Mouse (Mus musculus) embryonic facial prominence, embryonic 12.5 days (tissue): Measurements from ENCODE around the gene Pomc. TPM values are rescaled to one million over a fixed set of nuclear protein-coding genes. Genes with fewer than 3 reads are reported as not detected.
A peak's percentile ranks its signal among the peaks of the same experiment; 100 is the strongest.

ENCODE experiments used
- ATAC-seq: fragments of 200-750 bp; cut with Nextera tagmentation; 2 replicates; pipeline ENCODE4 v1.8.0; 2017; ENCODE audit not compliant: insufficient number of reproducible peaks, insufficient read depth, low FRiP score, low TSS enrichment
- H3K27ac ChIP-seq: fragments of 300-500 bp; sonication (generic); 2 replicates; pipeline ENCODE4 v1.5.1; 2016; ENCODE audit warnings: mild to moderate bottlenecking
- H3K27me3 ChIP-seq: fragments of 300-500 bp; sonication (generic); 2 replicates; pipeline ENCODE4 v1.6.1; 2016; ENCODE audit warnings: mild to moderate bottlenecking, moderate library complexity
- H3K36me3 ChIP-seq: fragments of 300-500 bp; sonication (generic); 2 replicates; pipeline ENCODE4 v1.6.1; 2016; ENCODE audit warnings: mild to moderate bottlenecking
- H3K4me1 ChIP-seq: fragments of 300-500 bp; sonication (generic); 2 replicates; pipeline ENCODE4 v1.6.1; 2016
- H3K4me2 ChIP-seq: fragments of 300-500 bp; sonication (generic); replicated peaks from 2 replicates; pipeline ENCODE4 v1.6.1; 2016; ENCODE audit warnings: mild to moderate bottlenecking, moderate library complexity
- H3K4me3 ChIP-seq: fragments of 300-500 bp; sonication (generic); 2 replicates; pipeline ENCODE4 v1.5.1; 2016; ENCODE audit warnings: mild to moderate bottlenecking
- H3K9ac ChIP-seq: fragments of 300-500 bp; sonication (generic); 2 replicates; pipeline ENCODE4 v1.6.1; 2016; ENCODE audit warnings: mild to moderate bottlenecking, moderate library complexity
- H3K9me3 ChIP-seq: fragments of 300-500 bp; sonication (generic); 2 replicates; pipeline ENCODE4 v1.6.1; 2016; ENCODE audit warnings: mild to moderate bottlenecking, moderate library complexity
- WGBS: fragments of 180-500 bp; shearing (Covaris S2); methylation state at CpG from one replicate; pipeline ENCODE4 v1.1.7; 2016; 5-methylcytosine and 5-hydroxymethylcytosine counted together
- polyA plus RNA-seq: library from polyadenylated mRNA; unstranded; fragments of >200 nt; fragmentation: Nextera tagmentation; extraction: Ambion mirVana; gene quantifications from 2 replicates; pipeline ENCODE4 v1.2.1, GENCODE M21; 2016

Gene Pomc
- 8.5 and 8.8 TPM in 2 replicates for polyA plus RNA-seq

- H3K4me1 ChIP-seq, result no peaks in the 10 kb centered on the region
- peaks cover 19% of the 10 kb centered on the region for H3K27me3 ChIP-seq
- no peak within 1 kb of the TSS for H3K9ac ChIP-seq
- H3K9me3 ChIP-seq, result no peaks in the 10 kb centered on the region
- no peak within 1 kb of the TSS for H3K4me2 ChIP-seq
- no peaks in the 10 kb centered on the region for H3K36me3 ChIP-seq
- H3K27ac ChIP-seq, result no peak within 1 kb of the TSS
- no peak within 1 kb of the TSS for H3K4me3 ChIP-seq
- no peak for ATAC-seq
- 19% methylated on average over 22 of the region's 22 CpGs for WGBS
Observed at GRCm38 (mm10) chr12:3954651-3955050, at the start of gene Pomc. Gene Pomc (plus strand): TSS chr12:3954951.

- Histone ChIP-seq H3K4me1 (no peaks in the 10 kb centered on the region), H3K36me3 (peaks cover 88% of the 10 kb centered on the region), H3K4me2 (no peak overlapping the region), H3K4me3 (no peak overlapping the region), H3K9ac (no peak overlapping the region), H3K27me3 (no peaks in the 10 kb centered on the region), H3K27ac (no peak overlapping the region), H3K9me3 (no peaks in the 10 kb centered on the region)
- 91% methylated on average over 9 of the region's 9 CpGs for WGBS
- ATAC-seq, result no peak
Observed at GRCm38 (mm10) chr12:3905436-3905835, 49.3 kb upstream of the Pomc start.

GRCm38 (mm10) chr12:3906308-3906707, 48.4 kb upstream of the Pomc start:
- Histone ChIP-seq H3K4me3 (no peak overlapping the region), H3K9ac (no peak overlapping the region), H3K27ac (no peak overlapping the region), H3K27me3 (no peaks in the 10 kb centered on the region), H3K9me3 (no peaks in the 10 kb centered on the region), H3K36me3 (peaks cover 90% of the 10 kb centered on the region), H3K4me2 (no peak overlapping the region), H3K4me1 (no peaks in the 10 kb centered on the region)
- no peak for ATAC-seq

GRCm38 (mm10) chr12:3907008-3907407, 47.7 kb upstream of the Pomc start:
- H3K4me2 ChIP-seq, result no peak overlapping the region
- no peaks in the 10 kb centered on the region for H3K9me3 ChIP-seq
- H3K36me3 ChIP-seq, result peaks cover 89% of the 10 kb centered on the region
- no peak overlapping the region for H3K27ac ChIP-seq
- no peak overlapping the region for H3K9ac ChIP-seq
- H3K27me3 ChIP-seq, result no peaks in the 10 kb centered on the region
- 91% methylated on average over 4 of the region's 4 CpGs for WGBS
- no peaks in the 10 kb centered on the region for H3K4me1 ChIP-seq
- no peak overlapping the region for H3K4me3 ChIP-seq
- no peak for ATAC-seq

- no peak overlapping the region for H3K4me2 ChIP-seq
- no peaks in the 10 kb centered on the region for H3K4me1 ChIP-seq
- H3K36me3 ChIP-seq, result peaks cover 85% of the 10 kb centered on the region
- H3K9ac ChIP-seq, result no peak overlapping the region
- ATAC-seq, result no peak
- no peaks in the 10 kb centered on the region for H3K27me3 ChIP-seq
- no peak overlapping the region for H3K4me3 ChIP-seq
- 84% methylated on average over 13 of the region's 13 CpGs for WGBS
- H3K27ac ChIP-seq, result no peak overlapping the region
- H3K9me3 ChIP-seq, result no peaks in the 10 kb centered on the region
Observed at GRCm38 (mm10) chr12:3907418-3907817, 47.3 kb upstream of the Pomc start.

- no peak overlapping the region for H3K27ac ChIP-seq
- no peaks in the 10 kb centered on the region for H3K9me3 ChIP-seq
- H3K9ac ChIP-seq, result no peak overlapping the region
- H3K4me2 ChIP-seq, result no peak overlapping the region
- H3K36me3 ChIP-seq, result peaks cover 58% of the 10 kb centered on the region
- WGBS, result 66% methylated on average over 10 of the region's 10 CpGs
- no peak for ATAC-seq
- no peaks in the 10 kb centered on the region for H3K4me1 ChIP-seq
- no peak overlapping the region for H3K4me3 ChIP-seq
- H3K27me3 ChIP-seq, result no peaks in the 10 kb centered on the region
Observed at GRCm38 (mm10) chr12:3910466-3911093, 44.2 kb upstream of the Pomc start.

- no peak overlapping the region for H3K27ac ChIP-seq
- H3K4me2 ChIP-seq, result no peak overlapping the region
- H3K27me3 ChIP-seq, result no peaks in the 10 kb centered on the region
- H3K4me3 ChIP-seq, result no peak overlapping the region
- ATAC-seq, result no peak
- H3K9ac ChIP-seq, result no peak overlapping the region
- H3K36me3 ChIP-seq, result peaks cover 44% of the 10 kb centered on the region
- H3K9me3 ChIP-seq, result no peaks in the 10 kb centered on the region
- H3K4me1 ChIP-seq, result no peaks in the 10 kb centered on the region
- 86% methylated on average over 7 of the region's 7 CpGs for WGBS
Observed at GRCm38 (mm10) chr12:3911831-3912348, 42.9 kb upstream of the Pomc start.

GRCm38 (mm10) chr12:3915852-3916251, 38.9 kb upstream of the Pomc start:
- H3K27me3 ChIP-seq, result no peaks in the 10 kb centered on the region
- peaks cover 12% of the 10 kb centered on the region; the same call in 1 of the 2 replicates for H3K4me1 ChIP-seq
- 80% methylated on average over 3 of the region's 3 CpGs for WGBS
- no peak overlapping the region for H3K4me2 ChIP-seq
- H3K9me3 ChIP-seq, result no peaks in the 10 kb centered on the region
- no peak overlapping the region for H3K27ac ChIP-seq
- no peak for ATAC-seq
- H3K9ac ChIP-seq, result no peak overlapping the region
- peaks cover 7% of the 10 kb centered on the region; the same call in 1 of the 2 replicates for H3K36me3 ChIP-seq
- H3K4me3 ChIP-seq, result no peak overlapping the region

GRCm38 (mm10) chr12:3917668-3918341, 36.9 kb upstream of the Pomc start:
- peak overlapping the region; percentile 15; the same call in 1 of the 2 replicates for H3K9ac ChIP-seq
- no peaks in the 10 kb centered on the region for H3K27me3 ChIP-seq
- H3K9me3 ChIP-seq, result no peaks in the 10 kb centered on the region
- H3K4me2 ChIP-seq, result no peak overlapping the region
- H3K4me1 ChIP-seq, result peaks cover 12% of the 10 kb centered on the region; the same call in 1 of the 2 replicates
- H3K27ac ChIP-seq, result no peak overlapping the region
- ATAC-seq, result no peak
- H3K4me3 ChIP-seq, result no peak overlapping the region
- WGBS, result 18% methylated on average over 14 of the region's 14 CpGs
- H3K36me3 ChIP-seq, result no peaks in the 10 kb centered on the region

GRCm38 (mm10) chr12:3918577-3918976, 36.2 kb upstream of the Pomc start:
- no peak overlapping the region for H3K9ac ChIP-seq
- peaks cover 12% of the 10 kb centered on the region; the same call in 1 of the 2 replicates for H3K4me1 ChIP-seq
- no peak overlapping the region for H3K4me2 ChIP-seq
- 0 out of 2 replicates have a peak, but pooled peaks have one; percentile 19 for ATAC-seq
- 69% methylated on average over 3 of the region's 3 CpGs for WGBS
- H3K27me3 ChIP-seq, result no peaks in the 10 kb centered on the region
- no peaks in the 10 kb centered on the region for H3K9me3 ChIP-seq
- no peaks in the 10 kb centered on the region for H3K36me3 ChIP-seq
- no peak overlapping the region for H3K4me3 ChIP-seq
- no peak overlapping the region for H3K27ac ChIP-seq

GRCm38 (mm10) chr12:3919423-3919822, 35.3 kb upstream of the Pomc start:
- Histone ChIP-seq H3K9ac (no peak overlapping the region), H3K4me3 (no peak overlapping the region), H3K36me3 (no peaks in the 10 kb centered on the region), H3K27ac (no peak overlapping the region), H3K4me1 (peaks cover 12% of the 10 kb centered on the region; the same call in 1 of the 2 replicates), H3K27me3 (no peaks in the 10 kb centered on the region), H3K4me2 (no peak overlapping the region), H3K9me3 (no peaks in the 10 kb centered on the region)
- WGBS, result 78% methylated on average over 3 of the region's 3 CpGs
- ATAC-seq, result peak; percentile 17; the same call in 1 of the 2 replicates

GRCm38 (mm10) chr12:3926127-3926526, 28.6 kb upstream of the Pomc start:
- 0% methylated on average over 1 of the region's 1 CpGs for WGBS
- no peak for ATAC-seq
- no peaks in the 10 kb centered on the region for H3K36me3 ChIP-seq
- no peak overlapping the region for H3K4me2 ChIP-seq
- no peaks in the 10 kb centered on the region for H3K27me3 ChIP-seq
- no peaks in the 10 kb centered on the region for H3K9me3 ChIP-seq
- H3K4me1 ChIP-seq, result no peaks in the 10 kb centered on the region
- H3K4me3 ChIP-seq, result no peak overlapping the region
- no peak overlapping the region for H3K27ac ChIP-seq
- H3K9ac ChIP-seq, result no peak overlapping the region
